Mouse (Mus musculus): Measurements from ENCODE around the gene Sept9.

Sept9 gene

GRCm38 (mm10) chr11:117295266-117295665, 95.8 kb downstream of the Sept9 start:
- DNase-seq, result peak in 1 of 2 experiments; percentile 30

DNA sequence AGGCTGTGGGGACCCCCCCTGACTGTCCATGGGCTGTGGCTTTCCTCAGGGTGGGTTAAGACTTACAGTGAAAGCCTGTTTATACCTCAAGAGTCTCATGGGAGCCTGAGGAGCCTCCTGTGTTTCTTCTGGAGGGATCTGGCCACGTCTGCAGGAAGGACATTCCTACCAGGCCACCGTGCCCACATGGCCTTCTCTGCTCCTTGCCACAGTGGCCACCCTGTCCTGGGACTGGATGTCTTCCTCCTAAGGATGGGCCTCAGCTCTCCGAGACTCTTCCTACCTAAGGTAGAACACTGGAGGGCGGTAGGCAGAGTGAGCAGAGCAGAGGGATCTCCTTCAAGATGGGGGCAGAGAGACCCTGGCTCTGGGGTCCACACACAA, 96.6 kb downstream of the Sept9 start:
- DNase-seq, result no peak

DNA sequence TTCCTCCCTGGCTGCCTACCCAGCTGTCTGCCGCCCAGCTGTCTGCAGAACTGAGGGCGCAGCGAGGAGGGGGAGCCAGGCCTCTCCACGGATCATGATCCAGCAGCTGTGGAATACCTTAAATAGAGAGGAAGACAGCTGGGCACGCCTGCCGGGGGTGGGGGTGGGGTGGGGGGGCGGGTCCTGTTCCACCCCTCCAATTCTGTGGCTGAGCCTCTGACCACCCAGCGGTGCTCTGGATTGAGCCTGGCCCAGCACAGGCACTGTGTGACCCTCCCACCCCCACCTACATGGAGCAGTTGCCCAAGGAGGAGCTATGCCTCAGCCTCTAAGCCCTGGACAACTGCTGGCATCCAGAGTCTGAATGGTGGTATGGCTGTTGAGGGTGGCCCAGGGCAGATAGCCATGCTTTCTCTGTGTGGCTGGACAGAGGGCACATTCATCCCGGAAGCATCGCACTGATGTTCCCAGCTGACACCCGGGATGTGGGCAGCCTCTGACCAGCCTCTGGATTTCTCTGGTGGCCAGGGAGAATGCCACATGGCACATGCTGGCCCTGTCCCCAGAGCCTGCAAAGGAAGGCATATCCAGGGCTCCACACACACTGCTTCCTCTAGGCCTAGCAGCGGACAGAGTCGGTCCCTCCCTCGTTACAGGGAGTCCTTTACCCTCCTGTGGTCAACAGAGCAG, 97.2 kb downstream of the Sept9 start:
- DNase-seq, result peak in 1 of 2 experiments; percentile 57

DNA sequence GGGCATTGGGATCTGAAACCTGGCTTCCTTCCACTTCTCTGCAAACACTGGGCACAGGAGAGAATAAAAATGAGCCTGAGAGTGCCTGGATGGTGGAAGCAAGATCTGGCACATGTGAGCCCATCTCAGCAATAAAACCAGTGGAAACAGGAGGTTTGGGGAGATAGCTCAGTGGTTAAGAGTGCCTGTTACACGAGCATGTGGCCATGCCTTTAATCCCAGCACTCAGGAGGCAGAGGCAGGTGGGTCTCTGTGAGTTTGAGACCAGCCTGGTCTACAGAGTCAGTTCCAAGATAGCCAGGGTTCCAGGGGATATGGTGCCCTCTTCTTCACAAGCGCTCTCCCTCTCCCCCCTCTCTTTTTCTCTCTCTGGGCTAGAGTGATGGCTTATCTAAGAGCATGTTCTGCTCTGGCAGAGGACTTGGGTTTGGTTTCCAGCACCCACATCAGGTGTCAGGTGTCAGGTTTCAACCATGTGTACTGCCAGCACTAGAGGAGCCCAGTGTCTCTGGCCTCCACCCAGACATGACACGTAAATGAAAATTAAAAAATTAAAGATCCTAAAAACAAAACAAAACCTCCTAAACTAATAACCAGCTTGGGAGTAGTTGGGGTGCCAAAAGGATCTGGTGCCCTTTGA, 97.8 kb downstream of the Sept9 start:
- DNase-seq, result no peak

- DNase-seq, result no peak
Observed at GRCm38 (mm10) chr11:117299741-117300140, 100.3 kb downstream of the Sept9 start.

GRCm38 (mm10) chr11:117300809-117301208, 101.3 kb downstream of the Sept9 start:
- DNase-seq, result no peak

DNA sequence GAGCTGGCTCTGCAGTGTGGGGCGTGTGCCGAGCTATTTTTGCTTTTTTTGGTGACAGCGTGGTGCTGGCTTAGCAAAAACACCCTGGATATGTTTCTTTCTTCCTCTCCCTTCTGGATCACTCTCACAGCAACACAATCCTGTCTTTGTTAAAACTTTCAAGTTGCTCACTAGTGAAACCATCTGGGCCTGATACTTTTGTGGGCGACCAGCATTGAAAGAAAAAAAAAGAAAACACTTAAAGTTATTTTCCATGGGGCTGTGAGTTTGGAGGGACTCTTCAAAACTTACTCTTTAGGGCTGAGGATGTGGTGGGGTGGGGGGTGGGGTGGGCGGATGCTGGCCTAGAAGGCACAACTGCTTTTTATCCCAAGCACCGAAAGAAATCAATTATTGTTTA, 102.3 kb downstream of the Sept9 start:
- no peak for DNase-seq

GRCm38 (mm10) chr11:117302371-117302770, 102.9 kb downstream of the Sept9 start:
- no peak for DNase-seq

GRCm38 (mm10) chr11:117305509-117306188, 106.2 kb downstream of the Sept9 start:
- no peak for DNase-seq

DNA sequence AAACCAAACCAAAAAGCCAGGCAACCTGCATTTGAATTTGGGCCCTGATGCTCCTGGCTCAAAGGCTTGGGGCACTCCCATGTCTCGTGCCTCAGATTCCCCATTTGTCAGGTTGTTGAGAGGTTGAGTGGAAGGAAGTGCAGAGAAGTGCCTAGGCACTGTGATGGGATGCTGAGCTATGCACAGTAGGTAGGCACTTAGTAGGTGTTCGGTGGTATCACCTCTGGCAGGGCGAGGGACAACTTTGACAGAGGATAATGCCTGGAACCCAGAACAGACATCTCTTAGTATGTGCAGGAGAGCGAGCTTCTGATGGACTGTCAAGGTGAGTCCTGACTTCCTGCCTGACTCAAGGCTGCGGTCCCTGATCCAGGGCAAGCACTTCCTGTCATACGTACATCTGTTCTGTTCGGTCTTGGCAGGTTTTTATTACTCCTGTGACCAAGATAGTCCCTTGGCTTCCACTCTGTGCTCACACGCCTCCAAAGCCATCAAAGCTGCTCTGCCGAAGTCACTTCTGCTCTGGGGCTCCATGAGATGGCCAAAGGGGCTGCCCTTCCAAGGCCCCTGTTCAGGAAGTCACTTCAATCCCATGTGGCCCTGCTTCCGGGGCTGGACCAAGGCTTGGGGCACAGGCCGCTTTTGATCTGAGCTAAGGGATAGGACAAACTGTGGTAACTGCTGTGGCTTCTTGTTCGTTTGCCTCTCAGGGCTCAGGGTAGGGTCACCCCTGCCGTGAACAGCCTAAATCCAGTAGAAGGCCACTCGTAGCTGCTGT, 107.0 kb downstream of the Sept9 start:
- peak; percentile 36 to 44 for DNase-seq

- peak; percentile 63 to 79 for DNase-seq
Observed at GRCm38 (mm10) chr11:117307895-117308786, 108.7 kb downstream of the Sept9 start.

DNA sequence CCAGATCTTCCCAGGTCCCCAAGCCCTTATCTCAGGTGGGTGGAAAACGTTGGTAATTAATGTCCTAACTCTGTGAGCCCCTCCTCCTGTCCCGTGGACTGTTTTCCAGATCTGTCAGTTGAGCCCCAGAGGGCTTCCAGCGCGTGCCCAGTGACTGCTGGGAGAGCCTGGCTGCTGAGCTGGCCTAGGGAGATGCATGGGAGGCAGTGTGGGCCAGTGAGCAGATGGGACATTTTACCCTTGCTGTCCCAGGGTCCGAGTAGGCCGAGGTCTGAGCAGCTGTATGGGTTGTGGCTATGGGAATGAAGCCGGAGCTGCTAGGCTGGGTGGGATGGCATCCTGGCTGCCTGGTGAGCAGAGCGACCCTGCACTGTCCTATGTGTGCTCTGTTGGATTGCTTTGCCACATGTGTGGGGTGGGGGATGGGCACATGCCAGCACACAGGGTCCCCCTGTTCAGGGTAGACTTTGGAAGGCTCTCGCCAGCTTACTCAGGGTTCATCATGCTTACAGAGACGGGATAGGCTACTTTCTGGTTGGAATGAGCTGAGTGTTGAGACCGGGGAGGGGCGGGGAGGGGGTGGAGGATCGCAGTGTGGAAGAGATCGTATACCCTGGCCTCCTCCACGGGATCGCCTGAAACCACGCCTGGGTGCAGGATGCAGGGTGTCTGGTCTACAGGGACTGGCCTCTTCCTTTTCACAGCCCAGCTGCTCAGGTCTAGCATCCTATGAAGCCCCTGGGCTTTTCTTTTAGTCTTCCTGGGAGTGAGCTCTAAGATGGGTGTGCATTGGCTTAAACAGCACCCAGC, 109.9 kb downstream of the Sept9 start:
- peak in 1 of 2 experiments; percentile 24 for DNase-seq

DNA sequence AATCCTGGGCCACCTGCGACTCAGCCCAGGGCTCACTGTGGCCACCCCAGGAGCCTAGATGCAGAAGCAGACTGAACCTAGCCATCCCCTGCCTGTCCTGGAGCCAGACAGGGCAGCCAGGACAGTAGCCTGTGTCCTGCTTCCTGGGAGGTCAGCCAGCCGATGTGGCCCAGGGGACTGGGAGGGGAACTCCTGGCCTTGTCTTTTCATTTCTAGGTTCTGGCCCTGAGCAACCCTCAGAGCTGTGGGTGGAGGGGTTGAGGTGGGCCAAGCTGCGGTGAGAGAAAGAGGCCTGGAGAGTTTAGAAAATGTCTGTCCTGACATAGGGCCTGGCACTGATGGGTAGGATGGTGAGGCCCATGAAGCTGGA, 110.4 kb downstream of the Sept9 start:
- peak in 1 of 2 experiments; percentile 14 for DNase-seq

- peak in 1 of 2 experiments; percentile 11 for DNase-seq
Observed at GRCm38 (mm10) chr11:117310341-117311107, 111.1 kb downstream of the Sept9 start.

- DNase-seq, result peak; percentile 74 to 88
Observed at GRCm38 (mm10) chr11:117311127-117311800, 111.8 kb downstream of the Sept9 start.

GRCm38 (mm10) chr11:117312028-117312901, 112.8 kb downstream of the Sept9 start:
- DNase-seq, result peak; percentile 87 to 93

DNA sequence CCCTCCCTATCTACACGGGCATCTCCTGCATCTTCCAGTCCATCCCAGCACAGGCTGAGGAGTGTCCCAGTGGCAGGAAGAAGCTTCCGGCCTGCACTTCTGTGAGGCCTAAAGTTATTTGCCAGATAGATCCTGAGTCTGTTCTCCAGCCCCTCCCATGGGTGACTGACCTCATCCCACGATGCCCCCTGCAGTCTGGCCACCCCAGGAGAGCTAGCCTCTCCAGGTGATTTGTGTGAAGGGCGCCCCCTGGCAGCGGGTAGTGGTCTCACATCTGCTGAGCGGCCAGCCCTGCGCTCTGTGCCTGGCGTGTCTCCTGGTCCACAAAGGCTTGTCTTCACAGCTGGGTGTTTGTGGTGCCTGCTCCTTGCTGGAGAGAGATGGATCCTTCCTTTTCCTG, 113.5 kb downstream of the Sept9 start:
- DNase-seq, result peak; percentile 71 to 76

DNA sequence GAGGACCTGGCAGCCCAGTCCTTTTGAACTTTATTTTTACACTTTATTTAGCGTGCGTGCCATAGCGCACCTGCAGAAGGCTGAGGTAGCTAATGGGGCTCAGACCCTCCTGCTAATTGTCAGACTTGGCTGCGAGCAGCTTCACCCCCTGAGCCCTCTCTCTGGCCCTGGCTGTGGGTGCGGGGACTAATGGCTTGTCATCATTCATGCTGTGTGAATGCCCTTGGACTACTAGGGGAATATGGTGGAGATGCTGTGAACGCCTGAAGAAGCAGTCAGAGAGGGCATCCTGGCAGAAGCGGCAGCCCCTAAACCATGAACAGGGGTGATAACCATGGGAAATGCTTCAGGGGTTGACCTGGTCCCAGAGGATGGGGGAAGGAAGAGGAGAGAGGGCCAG, 114.0 kb downstream of the Sept9 start:
- no peak for DNase-seq

DNA sequence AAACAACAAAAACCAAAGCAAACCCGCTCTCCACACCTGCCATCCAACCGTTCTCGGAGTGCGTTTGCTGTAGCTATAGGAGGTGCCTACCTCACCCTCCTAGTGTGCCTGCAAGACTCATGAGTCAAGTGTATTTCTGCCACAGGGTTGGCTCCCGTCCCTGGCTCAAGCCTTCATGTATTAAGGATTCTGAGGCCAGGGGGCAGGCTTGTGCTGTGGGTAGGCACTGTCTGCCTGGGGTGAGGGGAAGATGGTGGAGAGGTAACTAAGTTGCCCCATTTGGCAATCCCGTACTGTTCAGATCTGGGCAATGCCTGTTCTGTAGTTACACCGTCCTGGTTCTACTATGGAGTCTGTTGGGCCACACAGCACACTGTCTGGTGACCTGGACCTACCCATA, 114.6 kb downstream of the Sept9 start:
- DNase-seq, result peak; percentile 48 to 64
